Mouse (Mus musculus): Measurements from ENCODE around the gene Cenpp. TPM values are rescaled to one million over a fixed set of nuclear protein-coding genes. Genes with fewer than 3 reads are reported as not detected.

The Cenpp gene
- polyA plus RNA-seq, 1 experiment from 2014 or later, result 34.0 TPM

DNA sequence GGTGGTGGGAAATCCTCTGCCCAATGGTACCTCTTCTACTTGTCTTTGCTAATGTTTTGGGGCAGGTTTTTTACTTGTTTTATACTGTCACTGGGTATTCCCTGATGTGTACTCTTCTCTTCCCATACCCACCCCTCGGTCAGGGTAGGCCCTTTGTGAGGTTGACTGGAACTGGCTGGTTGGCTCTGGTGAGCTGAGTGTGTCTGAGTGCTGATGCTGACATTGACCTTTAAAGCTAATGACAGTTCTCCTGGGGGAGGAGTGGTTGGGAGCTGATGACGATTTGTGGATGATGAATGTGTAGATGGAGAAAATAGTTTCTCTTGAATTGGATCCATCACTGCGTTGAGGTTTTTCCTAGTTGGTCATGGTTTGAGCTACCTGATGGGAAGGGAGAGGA, 225.8 kb downstream of the Cenpp start:
- Histone ChIP-seq H3K4me3 (no peak overlapping the region), H3K27me3 (ENCODE audit: low read depth, poor library complexity, severe bottlenecking) (no peaks in the 10 kb centered on the region), H3K9me3 (replicated peaks) (no peaks in the 10 kb centered on the region), H3K36me3 (peaks cover 6% of the 10 kb centered on the region; the same call in 1 of the 2 replicates), H3K27ac (no peak overlapping the region), H3K4me1 (peaks cover 16% of the 10 kb centered on the region)
- no peak for DNase-seq (ENCODE audit: low spot score)
- WGBS, result 94% methylated on average over 3 of the region's 3 CpGs

DNA sequence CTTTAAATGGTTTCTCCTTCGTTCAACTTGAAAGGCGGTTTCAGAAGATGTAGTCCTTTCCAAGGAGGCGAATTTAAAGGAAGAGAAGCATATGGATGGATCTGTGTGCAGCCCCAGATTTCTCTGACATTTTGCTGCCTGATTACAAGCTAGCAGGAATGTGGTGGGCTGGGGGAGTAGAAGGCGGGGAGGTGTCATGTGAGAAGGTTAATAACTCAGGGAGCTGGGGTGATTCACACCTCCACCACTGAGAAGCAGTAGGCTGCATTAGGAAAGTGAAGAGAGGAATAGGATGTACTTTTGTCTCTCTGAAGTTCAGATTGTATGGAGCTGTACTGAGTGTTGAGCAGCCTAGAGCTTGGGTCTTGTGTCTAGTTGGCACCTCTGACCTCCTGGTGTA, 230.6 kb downstream of the Cenpp start:
- DNase-seq (ENCODE audit: low spot score), result no peak
- WGBS, result 22% methylated on average over 4 of the region's 4 CpGs
- Histone ChIP-seq H3K27ac (no peak overlapping the region), H3K9me3 (replicated peaks) (no peaks in the 10 kb centered on the region), H3K4me1 (peaks cover 21% of the 10 kb centered on the region), H3K36me3 (peaks cover 2% of the 10 kb centered on the region; the same call in 1 of the 2 replicates), H3K4me3 (peak overlapping the region; percentile 90), H3K27me3 (ENCODE audit: low read depth, poor library complexity, severe bottlenecking) (no peaks in the 10 kb centered on the region)

DNA sequence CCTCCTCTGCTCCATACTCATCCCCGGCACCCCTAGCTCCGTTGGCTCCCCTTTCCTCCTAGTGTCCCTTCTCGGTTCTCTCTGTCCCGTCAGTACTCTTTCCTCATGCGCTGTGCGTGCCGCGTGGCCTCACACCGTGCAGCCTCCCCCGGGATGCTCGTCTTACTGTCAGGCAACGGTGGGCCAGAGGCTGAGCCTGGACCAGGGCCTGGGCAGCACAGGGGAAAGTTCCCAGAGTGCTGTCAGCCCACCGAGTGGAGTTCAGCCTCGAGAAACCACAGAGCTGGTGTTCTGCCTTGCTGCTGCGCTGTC, 231.0 kb downstream of the Cenpp start:
- peak; percentile 62 for DNase-seq (ENCODE audit: low spot score)
- peak overlapping the region; percentile 90 for H3K4me3 ChIP-seq
- WGBS, result under 1% methylated on average over 15 of the region's 15 CpGs
- H3K27me3 ChIP-seq (ENCODE audit: low read depth, poor library complexity, severe bottlenecking), result no peaks in the 10 kb centered on the region
- no peaks in the 10 kb centered on the region for H3K9me3 ChIP-seq (replicated peaks)
- peaks cover 2% of the 10 kb centered on the region; the same call in 1 of the 2 replicates for H3K36me3 ChIP-seq
- H3K27ac ChIP-seq, result peak overlapping the region; percentile 93
- H3K4me1 ChIP-seq, result peaks cover 21% of the 10 kb centered on the region

DNA sequence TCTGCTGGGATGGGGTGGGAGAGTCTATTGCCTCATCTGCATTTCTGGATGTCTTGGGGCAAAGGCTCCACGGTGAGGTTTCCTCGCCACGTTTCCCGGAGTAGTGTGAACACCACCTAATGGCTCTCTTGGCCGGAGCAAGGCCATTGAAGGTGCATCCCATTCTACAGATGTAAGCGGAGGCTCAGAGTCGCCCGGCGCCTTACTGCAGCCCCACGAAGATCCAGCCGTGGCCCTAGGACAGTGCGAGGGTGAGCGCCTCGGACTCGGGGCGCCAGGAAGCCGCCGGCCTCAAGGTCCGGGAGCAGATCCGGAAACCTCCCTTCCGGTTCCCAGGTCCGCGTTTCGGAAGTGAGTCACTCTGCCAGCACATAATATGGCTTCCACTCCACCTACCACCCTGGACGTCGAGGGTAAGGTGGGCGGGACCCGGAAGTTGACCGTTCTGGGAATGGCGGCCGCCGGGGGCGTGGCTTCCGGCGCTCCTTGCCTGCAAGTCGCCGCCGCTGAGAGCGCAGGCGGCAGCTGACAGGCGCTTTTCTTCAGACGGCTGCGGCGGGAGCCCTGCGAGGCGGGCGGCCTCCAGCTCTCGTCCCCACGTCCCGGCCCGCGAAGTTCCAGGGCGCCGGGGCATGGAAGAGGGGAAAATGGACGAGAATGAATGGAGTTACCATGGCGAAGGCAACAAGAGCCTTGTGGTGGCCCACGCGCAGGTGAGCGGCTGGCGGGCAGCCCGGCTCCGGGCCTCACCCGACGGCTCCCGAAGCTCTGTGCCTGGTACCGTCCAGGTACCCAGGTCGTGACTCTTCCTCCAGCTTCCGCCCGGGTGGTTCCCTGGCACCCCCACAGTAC, 231.6 kb downstream of the Cenpp start, which contains the start of gene Ippk:
TSS of gene Ippk (plus strand) at position 496 of the 852 bp plus-strand sequence.
- H3K4me3 ChIP-seq, result peak within 1 kb of the TSS; percentile 90
- peak within 1 kb of the TSS; percentile 93 for H3K27ac ChIP-seq
- H3K36me3 ChIP-seq, result peaks cover 2% of the 10 kb centered on the region; the same call in 1 of the 2 replicates
- peaks cover 21% of the 10 kb centered on the region for H3K4me1 ChIP-seq
- DNase-seq (ENCODE audit: low spot score), result peak; percentile 99
- WGBS, result under 1% methylated on average over 69 of the region's 69 CpGs
- no peaks in the 10 kb centered on the region for H3K9me3 ChIP-seq (replicated peaks)
- no peaks in the 10 kb centered on the region for H3K27me3 ChIP-seq (ENCODE audit: low read depth, poor library complexity, severe bottlenecking)

Other genes starting within 250 kb of the Cenpp start
- 17.3 and 21.0 TPM in 2 replicates for gene Ippk, start 231.5 kb downstream of the Cenpp start, polyA plus RNA-seq (2016; fragmentation: Nextera tagmentation; extraction: Ambion mirVana)
- 1.0 and 1.5 TPM in 2 replicates for gene Tes3-ps, start 159.5 kb downstream of the Cenpp start, polyA plus RNA-seq (2016; fragmentation: Nextera tagmentation; extraction: Ambion mirVana)
- gene Ecm2, start 148.0 kb downstream of the Cenpp start, polyA plus RNA-seq (2016; fragmentation: Nextera tagmentation; extraction: Ambion mirVana), result 0.21 and 0.45 TPM in 2 replicates
- 0.14 and 0.18 TPM in 2 replicates for gene Aspn, start 108.3 kb downstream of the Cenpp start, polyA plus RNA-seq (2016; fragmentation: Nextera tagmentation; extraction: Ambion mirVana)
- gene Omd, start 70.3 kb downstream of the Cenpp start, polyA plus RNA-seq (2016; fragmentation: Nextera tagmentation; extraction: Ambion mirVana), result 1.1 and 1.3 TPM in 2 replicates
- gene Ogn, start 44.7 kb downstream of the Cenpp start, polyA plus RNA-seq (2016; fragmentation: Nextera tagmentation; extraction: Ambion mirVana), result 1.3 and 1.7 TPM in 2 replicates
- gene Nol8, start 293 bp upstream of the Cenpp start, polyA plus RNA-seq (2016; fragmentation: Nextera tagmentation; extraction: Ambion mirVana), result 19.4 and 20.7 TPM in 2 replicates
- gene Iars, start 29.3 kb upstream of the Cenpp start, polyA plus RNA-seq (2016; fragmentation: Nextera tagmentation; extraction: Ambion mirVana), result 106 and 117 TPM in 2 replicates
- not detected in 2 replicates for gene Gm30302, start 146.2 kb upstream of the Cenpp start, polyA plus RNA-seq (2016; fragmentation: Nextera tagmentation; extraction: Ambion mirVana)

Data from limb, embryonic 10.5 days (tissue).